Mouse (Mus musculus) G1E (cell line): ENCODE data around the gene Gm9913. TPM values are rescaled to one million over a fixed set of nuclear protein-coding genes. Genes with fewer than 3 reads are reported as not detected.
A peak's percentile ranks its signal among the peaks of the same experiment; 100 is the strongest.

Source experiments
- ATAC-seq: 2 replicates; pipeline ENCODE4 v1.8.0; 2016; ENCODE audit warnings: mild to moderate bottlenecking; ENCODE audit not compliant: insufficient number of reproducible peaks, poor library complexity, low FRiP score, severe bottlenecking; ENCODE audit errors: extremely low read depth
- DNase-seq: peaks from one replicate; pipeline ENCODE4 v3.0.0; 2012; ENCODE audit warnings: low spot score
- H3K27me3 ChIP-seq: 2 replicates; pipeline ENCODE4 v1.6.1; 2012; ENCODE audit warnings: mild to moderate bottlenecking, low read length, inconsistent platforms; ENCODE audit not compliant: insufficient read depth
- H3K36me3 ChIP-seq: replicated peaks from 2 replicates; pipeline ENCODE3; 2012; ENCODE audit warnings: mild to moderate bottlenecking, inconsistent platforms
- H3K4me1 ChIP-seq: 2 replicates; pipeline ENCODE4 v1.6.1; 2012; ENCODE audit warnings: low read depth, low read length, inconsistent platforms, mixed read lengths; ENCODE audit not compliant: insufficient read depth
- H3K4me3 ChIP-seq: 2 replicates; pipeline ENCODE4 v1.5.1; 2012; ENCODE audit warnings: low read depth, mild to moderate bottlenecking, inconsistent platforms, low read length, moderate library complexity, mixed read lengths
- H3K9me3 ChIP-seq: replicated peaks from 2 replicates; pipeline ENCODE4 v1.6.1; 2012; ENCODE audit warnings: inconsistent platforms
- CTCF ChIP-seq: IDR thresholded peaks from 2 replicates; pipeline ENCODE4 v1.5.1; 2012; ENCODE audit warnings: low read depth, low read length, inconsistent platforms, mixed read lengths
- GATA1 ChIP-seq: IDR thresholded peaks from 2 replicates; pipeline ENCODE4 v1.6.1; 2012; ENCODE audit warnings: borderline replicate concordance, low read length, inconsistent platforms, mixed read lengths
- GATA2 ChIP-seq: IDR thresholded peaks from 2 replicates; pipeline ENCODE4 v1.6.1; 2012; ENCODE audit warnings: low read depth, low read length, inconsistent platforms, borderline replicate concordance
- POLR2AphosphoS5 ChIP-seq: IDR thresholded peaks from 2 replicates; pipeline ENCODE4 v1.6.1; 2012; ENCODE audit warnings: low read depth, low read length, inconsistent platforms; ENCODE audit not compliant: insufficient replicate concordance
- TAL1 ChIP-seq: conservative IDR thresholded peaks from 2 replicates; pipeline ENCODE4 v1.6.1; 2012; ENCODE audit warnings: low read depth, low read length, inconsistent platforms, mixed read lengths
- polyA plus RNA-seq: library from polyadenylated mRNA; stranded (reverse); fragments of >175 nt; gene quantifications from 2 replicates; pipeline ENCODE4 v1.2.3, GENCODE M21; 2012
- total RNA-seq, 2 experiments: library from RNA; stranded (forward) in 1 of 2; stranded (reverse) in 1 of 2; fragments of 200-1000 nt in 1 of 2; fragments of >200 nt in 1 of 2; fragmentation: Nextera tagmentation in 1 of 2; gene quantifications; 2 replicates each; pipeline ENCODE4 v1.2.3; 2014 to 2017

Gm9913 gene
- total and polyA plus RNA-seq, 3 experiments: not detected

DNA sequence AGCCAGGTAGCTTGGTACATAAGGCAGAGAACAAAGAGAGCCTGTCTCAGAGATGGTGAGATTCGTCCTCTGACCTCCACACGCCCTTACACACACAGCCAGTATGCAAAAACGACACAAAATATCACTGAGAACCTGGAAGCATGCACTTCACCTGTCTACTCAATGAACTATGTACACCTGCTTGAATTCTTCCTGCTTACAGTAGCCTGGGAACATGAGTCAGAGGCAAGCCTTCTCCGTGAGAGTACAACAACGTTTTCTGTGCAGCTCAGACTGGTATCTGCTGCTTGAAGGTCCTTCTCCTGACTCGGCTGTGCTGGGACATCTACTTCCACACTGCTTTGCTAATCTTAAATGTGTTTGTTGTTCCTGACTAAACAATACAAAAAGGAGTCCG, 36.6 kb downstream of the Gm9913 start:
- TF ChIP-seq TAL1: no peak
- no peak for TF ChIP-seq GATA1
- no peak for TF ChIP-seq POLR2AphosphoS5
- no peak for TF ChIP-seq CTCF
- no peak for TF ChIP-seq GATA2
- no peaks in the 10 kb centered on the region for H3K36me3 ChIP-seq
- H3K4me3 ChIP-seq: no peak overlapping the region
- no peak for ATAC-seq
- no peaks in the 10 kb centered on the region for H3K9me3 ChIP-seq
- no peaks in the 10 kb centered on the region for H3K4me1 ChIP-seq
- peaks cover 24% of the 10 kb centered on the region for H3K27me3 ChIP-seq
- DNase-seq: no peak

DNA sequence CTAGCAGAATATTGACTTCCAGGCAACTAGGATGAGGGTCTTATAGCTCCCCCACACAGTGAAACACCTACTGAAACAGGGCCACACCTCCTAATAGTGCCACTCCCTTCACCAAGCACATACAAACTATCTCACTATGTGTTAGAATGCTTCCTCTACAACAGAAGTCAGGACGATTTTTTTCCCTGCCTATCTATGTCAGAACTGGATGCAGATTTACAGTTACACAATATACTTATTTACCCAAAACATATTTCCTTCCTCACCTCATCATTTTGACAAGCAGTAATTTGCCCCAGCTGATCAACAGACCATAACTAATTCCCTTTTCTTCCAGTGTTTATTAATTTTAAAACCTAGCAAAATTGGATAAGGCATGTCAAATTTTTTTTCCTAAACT, 38.8 kb downstream of the Gm9913 start:
- ATAC-seq: no peak
- no peak for DNase-seq
- Histone ChIP-seq H3K27me3 (peaks cover 24% of the 10 kb centered on the region), H3K4me3 (no peak overlapping the region), H3K4me1 (no peaks in the 10 kb centered on the region), H3K36me3 (no peaks in the 10 kb centered on the region), H3K9me3 (no peaks in the 10 kb centered on the region)
- TF ChIP-seq GATA1 (no peak), TAL1 (no peak), POLR2AphosphoS5 (no peak)

DNA sequence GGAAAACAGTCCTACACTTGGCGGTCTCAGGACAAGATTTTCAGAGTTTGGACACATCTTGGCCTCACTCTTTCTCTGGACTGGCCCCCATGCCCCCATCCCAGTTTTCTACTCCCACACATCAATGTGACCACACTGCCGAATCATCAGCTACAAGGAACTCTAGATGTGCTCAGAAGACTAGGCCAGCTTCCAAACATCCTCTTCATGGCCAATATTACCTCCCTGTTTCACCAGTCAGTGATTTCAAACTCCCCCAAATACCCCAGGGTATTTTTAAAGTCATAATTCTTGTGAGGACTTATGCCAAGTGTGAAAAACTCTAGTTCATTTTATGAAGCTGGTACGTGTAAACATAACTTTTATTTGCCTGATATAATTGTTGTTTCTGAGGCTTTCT, 40.1 kb downstream of the Gm9913 start:
- Histone ChIP-seq H3K27me3 (peaks cover 24% of the 10 kb centered on the region), H3K9me3 (no peaks in the 10 kb centered on the region), H3K4me1 (no peaks in the 10 kb centered on the region), H3K36me3 (no peaks in the 10 kb centered on the region), H3K4me3 (no peak overlapping the region)
- DNase-seq (no peak), ATAC-seq (no peak)
- TF ChIP-seq CTCF (no peak), GATA1 (no peak), GATA2 (no peak), TAL1 (no peak), POLR2AphosphoS5 (no peak)

DNA sequence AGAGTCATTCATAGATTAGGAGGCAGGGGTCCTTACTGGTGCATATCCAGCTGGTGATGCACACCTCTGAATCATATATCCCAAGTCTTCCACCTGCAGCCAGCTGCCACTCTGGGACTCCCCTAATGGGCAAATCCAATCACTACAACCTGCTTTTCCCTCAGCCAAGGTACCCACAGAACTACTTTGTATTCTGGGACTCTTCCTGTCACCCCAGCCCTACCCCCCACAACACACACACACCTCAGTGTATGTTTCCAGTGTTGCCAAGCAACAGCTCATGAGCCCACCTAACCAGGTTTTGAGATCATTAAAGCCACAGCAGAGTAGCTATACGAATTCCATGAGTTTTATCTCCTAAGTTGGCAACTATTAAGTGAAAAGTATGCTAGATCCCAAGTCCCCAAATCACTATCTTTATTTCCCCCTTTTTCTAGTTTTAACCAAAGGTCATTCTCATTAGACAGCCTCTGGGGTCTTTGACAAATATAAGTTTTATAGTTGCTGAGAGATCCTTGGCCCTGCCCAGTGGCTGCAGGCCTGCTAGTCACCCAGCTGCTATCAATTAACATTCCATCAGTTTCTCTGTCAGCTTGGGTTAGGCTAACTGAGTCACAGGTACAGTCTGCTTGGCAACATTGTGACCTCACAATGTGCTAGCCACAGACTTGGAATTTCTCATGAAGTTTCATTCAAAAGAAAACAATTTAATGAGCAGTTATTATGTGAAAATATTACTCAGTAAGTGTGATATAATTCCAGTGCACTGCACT, 44.1 kb downstream of the Gm9913 start:
- DNase-seq (no peak), ATAC-seq (no peak)
- Histone ChIP-seq H3K4me1 (peaks cover 2% of the 10 kb centered on the region; the same call in 1 of the 2 replicates), H3K4me3 (no peak overlapping the region), H3K27me3 (peaks cover 25% of the 10 kb centered on the region), H3K9me3 (no peaks in the 10 kb centered on the region), H3K36me3 (no peaks in the 10 kb centered on the region)
- TF ChIP-seq POLR2AphosphoS5: no peak

DNA sequence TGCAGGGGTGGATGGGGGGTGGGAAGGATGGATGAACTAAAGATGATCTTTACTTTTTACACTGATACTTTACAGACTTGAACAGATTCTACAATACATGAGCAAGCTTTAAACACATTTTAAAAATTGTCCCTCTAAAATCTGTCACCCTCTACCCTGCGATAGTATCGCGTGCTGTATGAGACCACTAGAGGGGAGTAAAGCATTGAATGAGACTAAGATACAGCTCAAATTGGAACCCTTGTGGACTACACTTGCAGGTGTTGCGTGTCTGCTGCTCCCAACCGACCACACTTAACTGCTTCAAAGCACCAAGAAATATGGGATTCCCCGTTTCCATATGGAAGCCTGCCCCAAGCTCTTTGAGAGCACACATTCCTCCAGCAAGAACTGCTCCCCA, 50.9 kb downstream of the Gm9913 start:
- DNase-seq (peak; percentile 12), ATAC-seq (peak; percentile 48; the same call in 1 of the 2 replicates)
- H3K36me3 ChIP-seq: peaks cover 4% of the 10 kb centered on the region

More for the DNA sequence above, 50.9 kb downstream of the Gm9913 start:
- TF ChIP-seq POLR2AphosphoS5 (no peak), GATA2 (no peak), CTCF (no peak), TAL1 (no peak), GATA1 (no peak)
- Histone ChIP-seq H3K9me3 (no peaks in the 10 kb centered on the region), H3K4me3 (no peak overlapping the region), H3K4me1 (peaks cover 20% of the 10 kb centered on the region), H3K27me3 (peaks cover 11% of the 10 kb centered on the region)

Other genes with a start within 250 kb of the Gm9913 start
- 0.24 TPM in 1 of 2 replicates, not detected in the other for gene Fbn1, start 2.9 kb downstream of the Gm9913 start, total RNA-seq (2014; fragmentation: Nextera tagmentation)
- gene Fbn1, start 2.9 kb downstream of the Gm9913 start, total RNA-seq (2017): 0.05 and 0.06 TPM in 2 replicates
- gene Fbn1, start 2.9 kb downstream of the Gm9913 start, polyA plus RNA-seq: not detected in 2 replicates
- 6.1 and 8.0 TPM in 2 replicates for gene Cep152, start 120.0 kb downstream of the Gm9913 start, total RNA-seq (2014; fragmentation: Nextera tagmentation)
- gene Cep152, start 120.0 kb downstream of the Gm9913 start, total RNA-seq (2017): 14.5 and 17.6 TPM in 2 replicates
- 1.6 and 2.3 TPM in 2 replicates for gene Cep152, start 120.0 kb downstream of the Gm9913 start, polyA plus RNA-seq
- not detected in 2 replicates for gene Eid1, start 168.0 kb downstream of the Gm9913 start, total RNA-seq (2014; fragmentation: Nextera tagmentation)
- gene Eid1, start 168.0 kb downstream of the Gm9913 start, total RNA-seq (2017): 0.11 TPM in 1 of 2 replicates, not detected in the other
- gene Eid1, start 168.0 kb downstream of the Gm9913 start, polyA plus RNA-seq: not detected in 2 replicates
- gene Shc4, start 219.1 kb downstream of the Gm9913 start, total RNA-seq (2014; fragmentation: Nextera tagmentation): 0.83 and 1.9 TPM in 2 replicates
- 0.81 and 1.0 TPM in 2 replicates for gene Shc4, start 219.1 kb downstream of the Gm9913 start, total RNA-seq (2017)
- gene Shc4, start 219.1 kb downstream of the Gm9913 start, polyA plus RNA-seq: 0.14 and 0.26 TPM in 2 replicates